Mouse (Mus musculus): Measurements from ENCODE around the gene Rbm44. TPM values are rescaled to one million over a fixed set of nuclear protein-coding genes. Genes with fewer than 3 reads are reported as not detected.

Gene Rbm44
- polyA plus RNA-seq, 1 experiment from 2014 or later = 0.39 TPM

GRCm38 (mm10) chr1:91181784-91182450, 37.0 kb downstream of the Rbm44 start:
- H3K9me3 ChIP-seq (ENCODE audit: control insufficient read depth, low read length) = no peaks in the 10 kb centered on the region
- WGBS = 66% methylated on average over 12 of the region's 12 CpGs
- H3K4me1 ChIP-seq (ENCODE audit: control insufficient read depth, insufficient read depth, low read length) = peaks cover 6% of the 10 kb centered on the region; the same call in 1 of the 2 replicates
- no peak overlapping the region for H3K27ac ChIP-seq (ENCODE audit: low read depth, low read length)
- H3K4me3 ChIP-seq (ENCODE audit: low read depth, low read length) = no peak overlapping the region
- H3K4me2 ChIP-seq (ENCODE audit: low read depth, low read length) = no peak overlapping the region
- no peaks in the 10 kb centered on the region for H3K36me3 ChIP-seq (ENCODE audit: control insufficient read depth, insufficient read depth, low read length)
- no peaks in the 10 kb centered on the region; the same call in 1 of the 2 replicates for H3K27me3 ChIP-seq (ENCODE audit: control insufficient read depth, insufficient read depth, low read length)
- no peak overlapping the region for H3K9ac ChIP-seq (replicated peaks; ENCODE audit: low read depth, low read length)
- no peak for ATAC-seq (ENCODE audit: low read depth)

GRCm38 (mm10) chr1:91183305-91183704, 38.4 kb downstream of the Rbm44 start:
- WGBS = 83% methylated on average over 10 of the region's 10 CpGs
- Histone ChIP-seq H3K27ac (ENCODE audit: low read depth, low read length) (no peak overlapping the region), H3K4me2 (ENCODE audit: low read depth, low read length) (no peak overlapping the region), H3K9ac (replicated peaks; ENCODE audit: low read depth, low read length) (no peak overlapping the region), H3K9me3 (ENCODE audit: control insufficient read depth, low read length) (no peaks in the 10 kb centered on the region), H3K4me1 (ENCODE audit: control insufficient read depth, insufficient read depth, low read length) (peaks cover 6% of the 10 kb centered on the region; the same call in 1 of the 2 replicates), H3K4me3 (ENCODE audit: low read depth, low read length) (no peak overlapping the region), H3K27me3 (ENCODE audit: control insufficient read depth, insufficient read depth, low read length) (no peaks in the 10 kb centered on the region; the same call in 1 of the 2 replicates), H3K36me3 (ENCODE audit: control insufficient read depth, insufficient read depth, low read length) (no peaks in the 10 kb centered on the region)
- no peak for ATAC-seq (ENCODE audit: low read depth)

DNA sequence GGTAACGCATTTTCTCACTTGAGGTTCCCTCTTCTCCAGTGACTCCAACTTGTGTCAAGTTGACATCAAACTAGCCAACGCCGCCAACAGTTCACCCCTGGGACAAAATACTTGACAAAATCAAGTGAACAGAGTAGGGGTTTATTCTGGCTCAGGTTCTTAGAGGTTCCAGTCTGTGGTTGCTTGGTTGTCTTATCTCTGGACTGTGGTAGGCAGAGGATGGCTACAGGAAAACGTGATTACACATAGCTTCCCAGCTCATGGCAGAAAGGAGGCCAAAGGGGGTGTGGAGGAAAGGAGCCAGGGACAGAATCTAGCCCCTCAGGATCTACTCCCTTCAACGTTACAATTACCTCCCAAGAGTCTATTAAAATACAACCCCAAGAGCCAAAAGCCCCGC, 41.8 kb downstream of the Rbm44 start:
- no peak overlapping the region for H3K4me3 ChIP-seq (ENCODE audit: low read depth, low read length)

DNA sequence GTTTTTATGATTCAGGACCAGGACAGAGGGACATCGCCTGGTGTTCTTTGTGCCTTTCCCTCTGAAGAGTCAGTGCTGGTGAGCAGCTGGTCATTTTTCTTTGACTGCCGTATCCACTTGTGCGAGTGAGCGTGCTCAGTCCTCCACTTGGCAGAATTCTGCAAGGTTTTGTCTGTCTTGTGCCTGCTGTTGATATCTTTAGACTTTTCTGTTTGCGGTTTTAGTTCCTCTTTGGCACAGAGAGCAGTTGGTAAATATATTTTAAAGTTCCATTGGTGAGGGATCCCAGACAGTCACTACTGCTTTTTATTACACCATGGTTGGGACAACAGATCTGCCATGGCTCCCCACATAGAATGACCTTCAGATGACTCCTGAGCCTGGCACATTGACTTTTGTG, 42.4 kb downstream of the Rbm44 start:
- no peaks in the 10 kb centered on the region for H3K9me3 ChIP-seq (ENCODE audit: control insufficient read depth, low read length)
- H3K4me3 ChIP-seq (ENCODE audit: low read depth, low read length) = no peak overlapping the region
- ATAC-seq (ENCODE audit: low read depth) = no peak
- H3K4me1 ChIP-seq (ENCODE audit: control insufficient read depth, insufficient read depth, low read length) = no peaks in the 10 kb centered on the region
- no peaks in the 10 kb centered on the region for H3K36me3 ChIP-seq (ENCODE audit: control insufficient read depth, insufficient read depth, low read length)
- WGBS = 90% methylated on average over 5 of the region's 5 CpGs
- no peak overlapping the region for H3K27ac ChIP-seq (ENCODE audit: low read depth, low read length)
- H3K4me2 ChIP-seq (ENCODE audit: low read depth, low read length) = no peak overlapping the region
- H3K9ac ChIP-seq (replicated peaks; ENCODE audit: low read depth, low read length) = no peak overlapping the region
- no peaks in the 10 kb centered on the region for H3K27me3 ChIP-seq (ENCODE audit: control insufficient read depth, insufficient read depth, low read length)

More for the DNA sequence above, 41.8 kb downstream of the Rbm44 start:
- no peak overlapping the region for H3K27ac ChIP-seq (ENCODE audit: low read depth, low read length)
- H3K27me3 ChIP-seq (ENCODE audit: control insufficient read depth, insufficient read depth, low read length) = no peaks in the 10 kb centered on the region
- H3K4me2 ChIP-seq (ENCODE audit: low read depth, low read length) = no peak overlapping the region
- H3K4me1 ChIP-seq (ENCODE audit: control insufficient read depth, insufficient read depth, low read length) = no peaks in the 10 kb centered on the region
- H3K36me3 ChIP-seq (ENCODE audit: control insufficient read depth, insufficient read depth, low read length) = no peaks in the 10 kb centered on the region
- H3K9me3 ChIP-seq (ENCODE audit: control insufficient read depth, low read length) = no peaks in the 10 kb centered on the region
- no peak overlapping the region for H3K9ac ChIP-seq (replicated peaks; ENCODE audit: low read depth, low read length)
- 88% methylated on average over 6 of the region's 6 CpGs for WGBS
- ATAC-seq (ENCODE audit: low read depth) = no peak

GRCm38 (mm10) chr1:91187786-91188640, 43.1 kb downstream of the Rbm44 start:
- H3K4me3 ChIP-seq (ENCODE audit: low read depth, low read length) = no peak overlapping the region
- H3K27ac ChIP-seq (ENCODE audit: low read depth, low read length) = no peak overlapping the region
- H3K9me3 ChIP-seq (ENCODE audit: control insufficient read depth, low read length) = no peaks in the 10 kb centered on the region
- H3K9ac ChIP-seq (replicated peaks; ENCODE audit: low read depth, low read length) = no peak overlapping the region
- no peaks in the 10 kb centered on the region for H3K36me3 ChIP-seq (ENCODE audit: control insufficient read depth, insufficient read depth, low read length)
- WGBS = 84% methylated on average over 7 of the region's 7 CpGs
- no peak for ATAC-seq (ENCODE audit: low read depth)
- no peaks in the 10 kb centered on the region for H3K27me3 ChIP-seq (ENCODE audit: control insufficient read depth, insufficient read depth, low read length)
- no peaks in the 10 kb centered on the region for H3K4me1 ChIP-seq (ENCODE audit: control insufficient read depth, insufficient read depth, low read length)
- H3K4me2 ChIP-seq (ENCODE audit: low read depth, low read length) = no peak overlapping the region

DNA sequence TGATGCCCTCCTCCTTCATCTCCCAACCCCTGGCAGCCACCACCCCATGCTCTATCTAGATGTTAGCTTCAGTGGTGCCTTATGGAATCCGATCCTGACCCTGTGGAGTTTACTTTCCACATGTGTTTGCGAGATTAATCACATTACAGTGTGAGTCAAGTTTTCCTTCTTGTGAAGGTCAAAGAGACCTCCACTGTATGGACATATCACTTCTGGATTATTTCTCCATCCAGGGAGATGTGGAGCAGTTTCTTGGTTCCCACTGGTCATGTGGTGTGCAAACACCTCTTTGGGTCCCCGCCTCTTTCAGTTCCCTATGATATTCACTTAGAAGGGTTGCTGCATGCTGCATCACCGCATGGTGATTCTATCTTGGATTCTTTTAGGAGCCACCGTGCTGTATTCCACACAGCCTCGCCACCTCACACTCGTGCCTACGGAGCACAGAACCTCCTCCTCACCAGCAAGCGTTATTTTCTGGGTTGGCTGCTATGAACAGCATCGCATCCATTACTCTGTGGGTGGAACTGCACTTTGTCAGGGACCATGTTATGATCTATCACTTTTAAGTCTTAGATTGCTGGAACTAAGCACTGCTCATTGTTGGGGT, 44.1 kb downstream of the Rbm44 start:
- H3K36me3 ChIP-seq (ENCODE audit: control insufficient read depth, insufficient read depth, low read length) = no peaks in the 10 kb centered on the region
- H3K9ac ChIP-seq (replicated peaks; ENCODE audit: low read depth, low read length) = no peak overlapping the region
- no peak overlapping the region for H3K4me2 ChIP-seq (ENCODE audit: low read depth, low read length)
- no peaks in the 10 kb centered on the region for H3K9me3 ChIP-seq (ENCODE audit: control insufficient read depth, low read length)
- no peak for ATAC-seq (ENCODE audit: low read depth)
- WGBS = 95% methylated on average over 10 of the region's 10 CpGs
- no peak overlapping the region for H3K27ac ChIP-seq (ENCODE audit: low read depth, low read length)
- H3K4me3 ChIP-seq (ENCODE audit: low read depth, low read length) = no peak overlapping the region
- H3K4me1 ChIP-seq (ENCODE audit: control insufficient read depth, insufficient read depth, low read length) = no peaks in the 10 kb centered on the region
- no peaks in the 10 kb centered on the region for H3K27me3 ChIP-seq (ENCODE audit: control insufficient read depth, insufficient read depth, low read length)

GRCm38 (mm10) chr1:91192184-91192583, 47.3 kb downstream of the Rbm44 start:
- no peak overlapping the region for H3K27ac ChIP-seq (ENCODE audit: low read depth, low read length)
- no peaks in the 10 kb centered on the region for H3K27me3 ChIP-seq (ENCODE audit: control insufficient read depth, insufficient read depth, low read length)
- 84% methylated on average over 8 of the region's 8 CpGs for WGBS
- H3K9ac ChIP-seq (replicated peaks; ENCODE audit: low read depth, low read length) = no peak overlapping the region
- H3K4me2 ChIP-seq (ENCODE audit: low read depth, low read length) = no peak overlapping the region
- ATAC-seq (ENCODE audit: low read depth) = no peak
- no peak overlapping the region for H3K4me3 ChIP-seq (ENCODE audit: low read depth, low read length)
- H3K9me3 ChIP-seq (ENCODE audit: control insufficient read depth, low read length) = no peaks in the 10 kb centered on the region
- no peaks in the 10 kb centered on the region for H3K36me3 ChIP-seq (ENCODE audit: control insufficient read depth, insufficient read depth, low read length)
- H3K4me1 ChIP-seq (ENCODE audit: control insufficient read depth, insufficient read depth, low read length) = no peaks in the 10 kb centered on the region

GRCm38 (mm10) chr1:91193242-91193641, 48.4 kb downstream of the Rbm44 start:
- Histone ChIP-seq H3K9ac (replicated peaks; ENCODE audit: low read depth, low read length) (no peak overlapping the region), H3K4me3 (ENCODE audit: low read depth, low read length) (no peak overlapping the region), H3K27me3 (ENCODE audit: control insufficient read depth, insufficient read depth, low read length) (no peaks in the 10 kb centered on the region), H3K27ac (ENCODE audit: low read depth, low read length) (no peak overlapping the region), H3K36me3 (ENCODE audit: control insufficient read depth, insufficient read depth, low read length) (no peaks in the 10 kb centered on the region), H3K9me3 (ENCODE audit: control insufficient read depth, low read length) (no peaks in the 10 kb centered on the region), H3K4me2 (ENCODE audit: low read depth, low read length) (no peak overlapping the region), H3K4me1 (ENCODE audit: control insufficient read depth, insufficient read depth, low read length) (no peaks in the 10 kb centered on the region)
- ATAC-seq (ENCODE audit: low read depth) = no peak
- whole genome bisulfite sequencing = 89% methylated on average over 4 of the region's 4 CpGs

DNA sequence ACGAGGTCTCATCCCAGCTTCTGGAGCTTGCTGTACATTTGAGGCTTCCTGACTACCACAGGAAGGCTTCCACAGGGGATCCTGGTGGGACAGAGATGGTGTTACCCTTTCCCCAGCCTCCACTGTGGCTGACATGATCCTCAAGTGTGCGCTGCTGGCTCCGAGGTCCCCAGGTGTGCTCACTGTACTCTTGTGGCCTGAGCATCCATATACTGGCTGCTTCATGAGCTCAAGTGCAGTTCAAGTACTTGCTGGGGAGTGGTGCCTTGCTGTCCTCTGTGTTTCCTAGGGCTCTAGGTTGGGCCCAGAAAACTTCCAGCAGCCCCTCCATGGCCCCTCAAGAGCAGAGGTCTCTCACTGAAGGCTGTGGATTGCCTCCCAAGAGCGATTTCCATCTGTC, 48.8 kb downstream of the Rbm44 start:
- Histone ChIP-seq H3K27ac (ENCODE audit: low read depth, low read length) (no peak overlapping the region), H3K9me3 (ENCODE audit: control insufficient read depth, low read length) (no peaks in the 10 kb centered on the region), H3K27me3 (ENCODE audit: control insufficient read depth, insufficient read depth, low read length) (no peaks in the 10 kb centered on the region), H3K4me1 (ENCODE audit: control insufficient read depth, insufficient read depth, low read length) (no peaks in the 10 kb centered on the region), H3K36me3 (ENCODE audit: control insufficient read depth, insufficient read depth, low read length) (no peaks in the 10 kb centered on the region), H3K4me2 (ENCODE audit: low read depth, low read length) (no peak overlapping the region), H3K9ac (replicated peaks; ENCODE audit: low read depth, low read length) (no peak overlapping the region), H3K4me3 (ENCODE audit: low read depth, low read length) (no peak overlapping the region)
- no peak for ATAC-seq (ENCODE audit: low read depth)
- WGBS = 95% methylated on average over 4 of the region's 4 CpGs
